Mouse (Mus musculus): ENCODE results near the gene Vmn2r4.
"Not testable (repeated sequence)": the region's sequence is repeated elsewhere in the genome, so short reads cannot be mapped to it uniquely, and the experiment has no call there.

DNA sequence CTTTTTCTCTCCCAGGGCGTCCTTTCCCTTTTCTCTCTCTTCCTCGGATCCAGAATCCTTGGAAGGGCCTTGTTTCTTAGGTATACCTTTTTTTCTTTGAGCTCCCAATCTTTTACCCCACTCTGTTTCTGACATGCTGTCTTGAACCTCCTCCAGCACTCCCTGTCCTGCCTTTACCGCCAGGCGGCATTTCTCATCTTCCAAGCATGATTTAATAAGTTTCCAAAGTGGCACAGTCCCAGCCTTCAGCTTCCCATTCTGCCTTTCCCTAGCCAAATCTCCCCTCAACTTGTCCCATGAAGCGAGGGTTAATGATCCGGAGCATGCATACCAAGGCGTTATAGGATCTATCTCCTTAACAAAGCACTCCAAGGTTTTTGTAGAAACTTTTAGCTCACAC, 19.1 kb upstream of the Vmn2r4 start:
- TF ChIP-seq POLR2A (IDR thresholded peaks at IDR 0.05; ENCODE audit: borderline replicate concordance, control insufficient read depth, low read depth, low read length); CTCF (IDR thresholded peaks at IDR 0.05; ENCODE audit: control insufficient read depth, insufficient read depth, low read length): not testable (repeated sequence)

All from bone marrow, adult 2 months (tissue).